Mouse (Mus musculus) embryonic stem cell, embryonic (primary cell): ENCODE results near the gene Trhde.

ENCODE experiments used
- CTCF ChIA-PET, 4 experiments: fragments of 300-600 bp in 2 of 4; fragments of 350-600 bp in 2 of 4; sonication (Branson Sonifier 250); formaldehyde crosslinking; loops; one replicate each; lab custom pipeline; 2022; ENCODE audit warnings: inconsistent platforms in 2 of 4; lab: Charles Lee
- POLR2A ChIA-PET, 4 experiments: fragments of 300-600 bp in 2 of 4; fragments of 350-600 bp in 2 of 4; sonication (Branson Sonifier 250); formaldehyde crosslinking; loops; one replicate each; lab custom pipeline; 2022; ENCODE audit warnings: antibody characterized with exemption in 4 of 4, inconsistent platforms in 1 of 4; lab: Charles Lee

The Trhde gene

DNA sequence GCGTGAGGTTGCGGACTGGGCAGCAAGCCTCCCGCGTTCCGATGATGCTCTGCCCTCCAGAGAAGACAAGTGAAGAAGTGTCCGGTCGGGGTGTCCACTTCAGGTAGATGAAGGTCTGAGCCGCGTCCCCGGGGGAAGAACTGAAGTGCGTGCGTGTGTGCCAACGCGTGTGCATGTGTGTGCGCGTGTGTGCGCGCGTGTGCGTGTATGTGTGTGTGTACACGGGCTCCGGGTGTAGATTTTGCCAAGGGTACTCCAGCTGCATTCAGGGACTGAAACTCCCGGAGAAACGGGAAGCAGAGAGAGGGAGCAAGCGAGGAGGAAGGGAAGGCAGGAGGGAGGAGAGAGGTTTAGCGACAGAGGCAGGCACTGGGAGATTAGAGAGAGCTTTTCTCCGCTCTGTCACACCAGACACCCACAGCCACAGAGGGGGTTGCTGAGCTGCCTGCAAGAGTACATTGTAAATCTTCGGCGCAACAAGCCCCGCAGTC is at the start of gene Trhde:
TSS of gene Trhde (minus strand) at position 147 of the 491 bp plus-strand sequence.
- ChIA-PET POLR2A (no interaction called here), CTCF (no interaction called here)

GRCm38 (mm10) chr10:114841966-114842365 is 39.9 kb upstream of the Trhde start:
- POLR2A ChIA-PET, result no interaction called here
- CTCF ChIA-PET, result no interaction called here

- ChIA-PET POLR2A (no interaction called here), CTCF (no interaction called here)
These were observed 39.3 kb upstream of the Trhde start for GRCm38 (mm10) chr10:114841440-114841839.

DNA sequence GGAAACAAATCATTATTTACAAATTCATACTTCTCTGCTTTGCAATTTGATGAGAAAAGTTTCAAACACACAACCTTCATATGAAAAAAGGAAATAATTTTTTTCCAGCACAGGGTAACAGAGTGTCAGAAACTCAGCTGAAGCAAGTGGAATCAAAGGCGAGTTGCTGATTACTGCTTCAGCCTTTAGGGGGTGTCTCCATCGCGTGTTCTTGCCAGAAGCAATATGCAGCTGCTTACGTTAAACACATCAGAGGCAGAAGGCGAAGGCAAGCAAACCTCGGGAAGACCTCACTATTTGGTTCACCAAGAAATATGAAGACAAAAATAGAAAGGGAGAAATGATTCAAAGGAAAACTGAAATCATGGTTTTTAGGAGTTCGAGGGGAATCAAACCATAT is 29.2 kb upstream of the Trhde start:
- POLR2A ChIA-PET, result no interaction called here
- CTCF ChIA-PET, result no interaction called here

- POLR2A ChIA-PET, result no interaction called here
These were observed 6.7 kb upstream of the Trhde start for GRCm38 (mm10) chr10:114808799-114809198.

GRCm38 (mm10) chr10:114805884-114806283 is 3.8 kb upstream of the Trhde start:
- ChIA-PET CTCF (interaction anchor here in 2 of 4 experiments (1.0 to 1.5 kb wide), 4 partner anchors 18 to 245 kb away, joined by 3 to 4 read pairs (median 4); no protein-coding TSS in a partner anchor), POLR2A (no interaction called here)

More at GRCm38 (mm10) chr10:114808799-114809198, 6.7 kb upstream of the Trhde start:
- CTCF ChIA-PET, result interaction anchor here in 3 of 4 experiments (0.6 to 1.1 kb wide), 3 partner anchors 10 to 1171 kb away, joined by 3 read pairs; no protein-coding TSS in a partner anchor

- POLR2A ChIA-PET, result no interaction called here
- CTCF ChIA-PET, result interaction anchor here in 1 of 4 experiments (0.6 kb wide), 1 partner anchor 260 kb away, joined by 4 read pairs; no protein-coding TSS in a partner anchor
These were observed 498 bp downstream of the Trhde start for GRCm38 (mm10) chr10:114801457-114802160.

DNA sequence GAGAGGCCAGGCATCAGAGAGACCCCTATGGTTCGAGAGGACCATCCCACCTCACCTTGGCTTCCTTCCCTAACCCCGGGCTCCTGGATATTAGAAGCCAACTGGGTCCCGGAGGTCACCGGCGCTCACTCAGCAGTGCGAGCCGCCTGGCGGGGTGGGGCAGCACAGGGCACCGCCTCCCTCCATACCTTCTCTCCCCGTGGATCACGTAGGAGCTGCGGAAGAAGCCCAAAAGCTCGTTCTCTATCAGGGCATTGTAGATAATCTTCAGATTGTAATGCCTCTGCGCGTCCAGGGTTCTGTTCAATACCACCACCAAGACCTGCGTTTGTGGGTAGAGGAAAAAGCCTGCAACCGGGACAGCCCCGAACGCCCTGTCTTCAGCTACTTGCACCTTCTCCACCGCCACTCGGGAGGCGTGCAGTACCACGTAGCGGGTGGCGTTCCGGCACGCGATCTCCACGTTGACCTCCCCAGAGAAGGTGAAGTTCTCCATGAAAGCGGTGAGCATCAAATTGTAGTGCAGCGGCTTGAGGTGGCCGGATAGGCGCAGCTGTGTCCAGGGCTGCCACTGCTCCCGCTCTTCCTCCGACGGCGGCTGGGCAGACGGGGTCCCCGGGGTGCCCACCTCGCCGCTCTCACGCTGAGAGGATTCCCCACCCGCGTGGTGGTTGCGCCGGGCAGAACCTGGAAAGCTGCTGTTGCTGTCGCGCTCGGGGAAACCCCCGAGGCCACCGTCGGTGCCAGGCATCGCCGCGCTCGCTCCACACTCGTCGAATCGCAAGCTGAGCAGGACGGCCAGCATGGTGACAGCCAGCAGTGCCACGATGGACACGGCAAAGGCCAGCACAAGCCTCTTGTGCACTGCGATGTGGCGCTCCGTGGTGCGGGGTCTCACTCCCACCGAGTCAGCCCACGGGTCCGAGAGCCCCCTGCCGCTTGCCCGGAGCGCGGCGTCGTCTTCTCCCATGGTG is 1.5 kb downstream of the Trhde start:
- POLR2A ChIA-PET, result interaction anchor here in 1 of 4 experiments (0.6 kb wide), 1 partner anchor 194 kb away, joined by 3 read pairs; no protein-coding TSS in a partner anchor
- CTCF ChIA-PET, result no interaction called here

DNA sequence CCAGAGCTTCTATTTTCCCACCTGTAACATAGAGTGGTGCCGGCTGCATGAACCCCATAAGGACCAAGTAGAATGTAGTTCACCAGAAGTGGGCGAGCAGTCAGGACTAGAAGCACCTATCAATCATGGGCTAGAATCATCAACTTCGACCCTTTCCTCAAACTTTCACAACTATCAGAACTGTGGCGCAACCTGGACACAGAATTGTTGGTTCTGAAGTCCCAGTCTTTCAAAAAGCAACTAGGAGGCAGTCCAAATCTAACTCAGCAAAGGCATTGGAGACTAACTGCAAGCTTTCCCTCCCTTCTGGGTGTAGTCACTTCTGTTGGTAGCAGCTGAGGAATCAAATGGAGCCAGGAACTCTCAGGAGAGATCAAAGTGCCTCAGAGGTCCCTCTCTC is 2.6 kb downstream of the Trhde start:
- ChIA-PET POLR2A (interaction anchor here in 1 of 4 experiments (0.6 kb wide), 1 partner anchor 195 kb away, joined by 3 read pairs; no protein-coding TSS in a partner anchor), CTCF (interaction anchor here in 1 of 4 experiments (0.7 kb wide), 1 partner anchor 9 kb away, joined by 3 read pairs; no protein-coding TSS in a partner anchor)

- CTCF ChIA-PET, result interaction anchor here in 1 of 4 experiments (0.7 kb wide), 1 partner anchor 10 kb away, joined by 3 read pairs; no protein-coding TSS in a partner anchor
- POLR2A ChIA-PET, result no interaction called here
These were observed 3.3 kb downstream of the Trhde start for GRCm38 (mm10) chr10:114798788-114799187.

DNA sequence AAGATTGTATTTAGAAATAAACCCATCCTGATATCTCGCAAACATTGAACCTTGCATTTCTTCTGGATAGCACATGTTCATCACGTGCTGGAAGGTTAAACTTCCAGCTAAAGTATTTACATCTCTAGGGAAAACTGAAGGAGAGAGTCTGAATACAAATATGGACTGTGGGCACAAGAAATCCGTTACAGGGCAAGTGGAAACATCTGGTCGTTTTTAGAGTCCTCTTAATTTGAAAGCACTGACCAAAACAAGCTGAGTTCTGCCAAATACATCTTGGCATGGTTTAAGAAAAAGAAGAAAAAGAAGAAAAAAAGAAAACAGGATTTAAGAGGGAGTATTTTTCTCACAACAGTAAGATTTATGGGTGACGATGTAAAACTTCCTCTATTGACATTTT is 3.9 kb downstream of the Trhde start:
- CTCF ChIA-PET, result no interaction called here
- POLR2A ChIA-PET, result no interaction called here

DNA sequence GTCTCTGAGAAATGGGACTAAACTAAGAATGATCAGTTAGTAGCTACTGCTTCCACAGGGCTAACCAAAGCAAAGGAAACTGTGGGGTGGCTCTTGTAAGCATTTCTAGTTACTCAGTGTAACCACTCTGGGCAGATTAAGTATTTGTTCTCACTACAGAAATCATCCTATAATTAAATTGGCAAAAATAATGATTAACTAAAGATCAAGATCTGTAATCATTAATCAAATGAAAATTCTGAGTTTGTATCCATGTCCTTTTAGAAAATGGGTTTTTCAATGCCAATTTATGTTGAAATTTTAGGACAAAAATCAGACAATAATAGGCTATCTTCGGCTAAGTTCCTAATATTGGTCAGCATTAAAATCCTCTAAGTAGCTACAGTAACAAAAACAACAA is 4.4 kb downstream of the Trhde start:
- ChIA-PET POLR2A (no interaction called here), CTCF (no interaction called here)

GRCm38 (mm10) chr10:114796872-114797271 is 5.2 kb downstream of the Trhde start:
- POLR2A ChIA-PET, result no interaction called here
- CTCF ChIA-PET, result no interaction called here

DNA sequence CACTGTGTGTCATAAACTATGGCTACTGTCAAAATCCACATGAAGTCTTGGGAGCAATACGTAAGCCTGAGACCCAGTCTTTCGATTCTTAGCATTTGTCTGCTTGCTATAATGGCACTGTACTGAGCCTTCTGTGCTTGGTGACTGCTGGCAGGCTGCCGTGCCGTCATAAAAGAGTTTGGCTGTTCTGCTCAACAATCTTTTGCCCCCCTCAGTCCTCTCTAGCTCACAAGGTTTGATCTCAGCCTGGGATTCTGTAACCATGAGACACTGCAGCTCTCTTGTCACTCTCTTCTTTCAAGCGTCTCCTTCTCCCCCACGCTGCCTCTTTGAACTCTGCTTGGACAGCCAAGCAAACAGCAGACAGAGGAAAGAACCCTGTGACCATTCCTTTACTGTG is 7.9 kb downstream of the Trhde start:
- ChIA-PET CTCF (no interaction called here), POLR2A (no interaction called here)

DNA sequence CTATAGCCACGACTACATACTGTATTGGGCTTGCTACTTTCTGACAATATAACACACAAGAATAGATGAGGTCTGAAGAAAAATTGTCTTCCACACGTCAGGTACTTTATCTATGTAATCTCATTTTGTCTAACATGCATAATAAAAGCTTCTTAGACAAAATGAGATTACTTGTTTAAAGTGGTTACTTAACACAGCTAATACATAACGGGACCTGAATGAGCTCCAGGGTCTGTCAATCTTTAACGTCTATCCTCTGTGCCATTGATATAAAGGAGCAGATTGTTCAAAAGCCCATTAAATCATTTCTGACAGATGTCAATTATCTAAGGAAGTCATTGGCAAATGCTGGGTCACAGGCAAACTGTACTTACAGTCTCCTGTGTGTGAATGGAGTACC is 36.2 kb downstream of the Trhde start:
- POLR2A ChIA-PET, result no interaction called here

GRCm38 (mm10) chr10:114762125-114762524 is 40.0 kb downstream of the Trhde start:
- ChIA-PET CTCF (interaction anchor here in 1 of 4 experiments (0.7 kb wide), 1 partner anchor 13 kb away, joined by 3 read pairs; no protein-coding TSS in a partner anchor), POLR2A (interaction anchor here in 1 of 4 experiments (0.7 kb wide), 1 partner anchor 211 kb away, joined by 3 read pairs; no protein-coding TSS in a partner anchor)

More for the DNA sequence above, 36.2 kb downstream of the Trhde start:
- CTCF ChIA-PET, result no interaction called here

GRCm38 (mm10) chr10:114759240-114759639 is 42.9 kb downstream of the Trhde start:
- ChIA-PET CTCF (interaction anchor here in 1 of 4 experiments (0.6 kb wide), 1 partner anchor 893 kb away, joined by 3 read pairs; no protein-coding TSS in a partner anchor), POLR2A (no interaction called here)

DNA sequence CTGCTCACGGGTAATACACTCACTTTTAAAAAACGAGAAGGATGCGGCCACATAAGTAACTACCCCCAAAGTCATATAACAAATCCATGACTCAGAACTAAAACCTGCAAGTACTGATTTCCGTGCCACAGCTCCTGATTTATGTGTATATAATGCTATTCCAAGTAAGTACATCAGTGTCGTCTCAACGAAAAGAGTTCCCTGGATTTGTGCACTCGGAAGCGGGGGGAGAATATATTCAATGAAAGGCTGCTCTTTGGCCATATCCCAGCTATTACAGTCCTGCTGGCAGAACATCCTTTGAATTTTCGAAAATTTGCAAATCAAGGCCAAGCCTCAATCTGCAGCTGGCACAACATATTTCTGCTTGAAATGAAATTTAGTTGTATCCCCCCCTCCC is 43.5 kb downstream of the Trhde start:
- POLR2A ChIA-PET, result no interaction called here
- CTCF ChIA-PET, result interaction anchor here in 1 of 4 experiments (0.6 kb wide), 1 partner anchor 893 kb away, joined by 3 read pairs; no protein-coding TSS in a partner anchor
